Mouse (Mus musculus): Measurements from ENCODE around the gene Crot.
"Not testable (repeated sequence)": the region's sequence is repeated elsewhere in the genome, so short reads cannot be mapped to it uniquely, and the experiment has no call there.

Gene Crot

DNA sequence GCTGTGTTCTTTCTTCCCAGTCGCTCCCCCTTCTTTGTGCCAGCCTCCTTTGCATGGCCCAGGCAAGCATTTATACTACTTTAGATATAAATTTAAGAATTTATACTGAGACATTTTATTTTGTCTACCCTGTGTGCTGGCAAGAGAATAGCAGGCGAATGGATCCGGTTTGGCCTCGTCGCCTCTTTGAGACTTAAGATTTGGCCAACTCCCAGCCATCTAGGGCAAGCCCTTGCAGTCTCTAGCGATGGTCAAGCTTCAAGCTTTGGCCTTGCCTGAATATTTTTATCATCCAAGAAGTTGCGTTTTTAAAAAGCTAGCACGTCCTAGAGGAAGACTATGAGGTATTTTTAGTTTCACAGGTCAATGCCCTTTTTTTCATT is 380 bp upstream of the Crot start:
- no peak for DNase-seq (ENCODE audit: inconsistent age in 2 of 2, low spot score in 1 of 2)

DNA sequence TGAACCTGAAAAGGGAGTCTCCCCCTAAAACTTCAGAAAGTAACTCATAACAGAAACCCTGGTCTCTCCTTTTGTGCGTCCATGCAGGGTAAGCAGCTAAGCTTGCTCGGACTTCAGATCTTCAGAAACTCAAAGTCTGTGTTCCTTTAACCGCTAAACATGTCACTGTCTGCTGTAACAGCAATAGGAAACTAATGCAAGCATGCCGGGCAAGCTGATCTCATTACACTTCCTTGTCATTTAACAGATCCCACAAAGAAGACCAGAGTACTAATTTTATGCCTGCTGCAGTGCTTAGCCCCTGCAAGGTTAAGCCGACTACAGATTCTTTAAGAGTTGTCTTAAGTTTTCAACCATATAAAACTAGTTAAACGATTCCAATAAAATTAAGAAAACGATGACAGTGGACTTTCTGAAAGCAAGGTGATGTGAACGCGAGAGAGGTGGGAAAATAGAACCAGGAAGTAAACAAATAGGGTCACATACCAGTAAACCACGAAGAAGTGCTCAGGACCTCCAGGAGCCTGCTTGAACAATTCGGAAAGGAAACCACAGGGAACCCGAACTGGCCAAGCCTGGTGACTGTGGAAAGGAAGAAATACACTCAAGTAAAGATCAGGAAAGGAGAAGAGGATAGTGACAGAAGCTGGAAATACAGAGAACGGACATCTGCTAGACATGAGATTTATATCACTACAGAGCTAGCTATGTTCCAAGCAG is 998 bp downstream of the Crot start:
- DNase-seq (ENCODE audit: inconsistent age in 2 of 2, low spot score in 1 of 2), result peak in 1 of 2 experiments; percentile 88

DNA sequence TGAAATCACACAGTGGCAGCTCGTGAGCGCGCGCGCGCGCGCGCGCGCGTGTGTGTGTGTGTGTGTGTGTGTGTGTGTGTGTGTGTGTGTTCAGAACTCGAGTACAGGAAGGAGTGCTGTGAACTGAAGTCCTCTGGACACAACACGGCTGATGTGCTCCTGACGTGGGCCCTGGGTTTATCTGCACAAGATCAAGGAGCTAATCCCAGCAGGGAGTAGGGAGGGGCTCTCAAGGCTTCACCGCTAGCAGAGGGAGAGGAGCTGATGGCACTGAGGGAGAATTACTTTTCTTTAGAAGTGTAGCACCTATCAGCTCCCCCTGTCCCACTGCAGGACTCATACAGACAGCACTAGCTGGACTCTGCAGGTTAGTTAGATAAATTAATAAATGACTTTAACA is 5.5 kb downstream of the Crot start:
- no peak for DNase-seq (ENCODE audit: inconsistent age in 2 of 2, low spot score in 1 of 2)

DNA sequence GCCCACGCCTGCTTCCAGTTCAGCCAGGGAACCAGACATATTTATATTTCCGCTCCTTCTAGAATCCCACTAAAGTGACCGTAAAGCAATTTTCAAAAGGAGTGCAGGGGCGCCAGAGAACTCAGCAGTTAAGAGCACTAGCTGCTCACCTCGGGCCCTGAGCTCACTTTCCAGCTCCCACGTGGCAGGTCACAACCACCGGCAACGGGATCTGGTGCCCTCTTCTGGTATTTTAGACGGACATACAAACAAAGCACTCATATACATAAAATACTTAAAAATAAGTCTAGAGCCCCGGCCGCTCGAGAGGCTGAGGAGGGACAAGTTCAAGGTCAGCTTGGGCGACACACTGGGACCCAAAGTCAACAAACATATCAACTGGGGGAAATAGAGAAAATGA is 6.6 kb downstream of the Crot start:
- DNase-seq (ENCODE audit: inconsistent age in 2 of 2, low spot score in 1 of 2), result no peak

DNA sequence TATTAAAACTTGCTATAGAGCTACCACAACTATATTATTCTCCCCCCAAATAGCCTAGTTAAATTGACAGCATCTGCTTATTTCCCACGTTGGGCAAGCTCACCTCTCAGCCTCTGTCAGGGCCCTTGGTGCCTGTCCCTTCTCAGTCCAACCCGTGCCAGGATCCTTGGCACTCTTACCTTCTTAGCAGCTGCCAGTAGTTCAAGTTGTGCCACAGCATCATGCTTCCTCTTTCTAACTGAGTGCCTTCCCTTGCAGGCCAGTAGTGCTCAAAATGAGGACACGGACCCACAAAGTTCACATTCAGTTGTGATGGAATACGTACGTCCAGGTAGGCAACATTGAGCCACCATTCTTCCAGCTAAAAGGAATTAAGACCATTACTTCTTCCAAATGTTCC is 9.2 kb downstream of the Crot start:
- no peak for DNase-seq (ENCODE audit: inconsistent age in 2 of 2, low spot score in 1 of 2)

DNA sequence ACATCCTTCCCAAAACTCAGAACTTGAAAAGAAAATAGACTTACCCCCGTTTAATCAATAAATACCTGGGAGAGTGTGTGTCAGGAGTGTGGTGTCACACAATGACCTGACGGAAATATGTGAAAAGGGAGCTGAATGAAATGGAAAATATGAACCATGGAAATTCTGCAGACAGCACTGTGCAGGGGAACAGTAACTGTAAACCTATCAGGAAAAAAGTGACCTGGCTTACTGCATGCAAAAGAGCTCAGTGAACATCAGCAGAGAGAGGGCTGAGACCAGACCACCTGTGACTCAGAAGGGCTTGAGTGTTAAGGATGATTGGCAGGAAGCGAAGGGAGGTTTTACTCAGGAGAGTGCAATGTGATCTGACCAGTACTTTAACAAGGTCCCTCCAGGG is 11.7 kb downstream of the Crot start:
- no peak for DNase-seq (ENCODE audit: inconsistent age in 2 of 2, low spot score in 1 of 2)

DNA sequence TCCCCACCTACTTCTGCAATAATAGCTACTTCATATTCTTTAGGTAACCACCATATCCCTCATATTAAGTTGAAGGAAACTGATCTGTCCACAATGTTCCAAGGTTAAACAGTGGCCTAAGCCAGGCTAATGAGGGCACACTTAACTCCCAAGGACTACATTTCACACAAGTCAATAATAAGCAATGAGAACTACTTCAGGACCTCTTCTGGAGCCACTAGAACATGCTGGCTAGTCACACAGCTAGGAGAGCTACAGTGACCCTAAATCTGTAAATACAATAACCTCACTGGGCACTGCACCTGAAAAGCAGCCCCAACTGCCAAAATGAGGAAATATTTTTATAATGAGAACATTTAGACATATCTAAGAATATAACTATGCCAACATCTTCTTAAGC is 22.4 kb downstream of the Crot start:
- DNase-seq (ENCODE audit: inconsistent age in 2 of 2, low spot score in 1 of 2), result no peak

DNA sequence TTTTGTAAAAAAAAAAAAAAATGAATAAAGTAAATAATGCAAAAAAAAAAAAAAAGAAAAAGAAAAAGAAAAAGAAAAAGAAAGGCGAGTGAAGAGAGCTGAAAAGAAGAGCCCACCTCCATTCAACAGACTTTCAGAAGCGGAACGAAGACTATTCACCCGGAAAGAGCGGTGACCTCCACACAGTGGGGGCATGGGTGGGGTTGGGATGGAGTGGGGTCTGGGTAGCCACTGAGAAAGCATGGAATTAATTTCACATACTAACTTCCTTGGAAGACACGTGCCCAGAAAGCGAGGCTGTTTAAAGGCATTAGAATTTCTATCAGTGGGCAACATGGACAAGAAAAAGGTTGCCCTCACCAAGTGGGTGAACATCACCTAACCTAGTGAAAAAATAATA is 24.8 kb downstream of the Crot start:
- no peak for DNase-seq (ENCODE audit: inconsistent age in 2 of 2, low spot score in 1 of 2)

DNA sequence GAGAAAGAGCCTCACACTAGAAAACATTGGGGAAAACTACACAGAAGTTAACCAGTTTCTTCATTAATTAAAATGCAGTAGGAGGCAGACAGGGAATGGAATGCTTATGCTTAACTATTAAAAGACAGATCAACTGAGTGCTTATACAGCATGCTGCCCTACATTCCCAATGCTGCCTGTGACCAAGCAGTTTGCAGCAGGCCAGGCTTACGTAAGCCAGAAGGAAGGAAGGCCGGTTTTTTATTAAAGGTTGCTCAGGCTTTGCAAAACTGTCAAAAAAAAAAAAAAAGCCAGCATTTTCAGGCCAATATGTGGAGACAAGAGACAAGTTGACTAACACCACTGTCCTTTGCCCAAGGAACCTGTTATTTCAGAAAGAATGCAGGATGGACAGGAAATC is 26.4 kb downstream of the Crot start:
- DNase-seq (ENCODE audit: inconsistent age in 2 of 2, low spot score in 1 of 2), result no peak

DNA sequence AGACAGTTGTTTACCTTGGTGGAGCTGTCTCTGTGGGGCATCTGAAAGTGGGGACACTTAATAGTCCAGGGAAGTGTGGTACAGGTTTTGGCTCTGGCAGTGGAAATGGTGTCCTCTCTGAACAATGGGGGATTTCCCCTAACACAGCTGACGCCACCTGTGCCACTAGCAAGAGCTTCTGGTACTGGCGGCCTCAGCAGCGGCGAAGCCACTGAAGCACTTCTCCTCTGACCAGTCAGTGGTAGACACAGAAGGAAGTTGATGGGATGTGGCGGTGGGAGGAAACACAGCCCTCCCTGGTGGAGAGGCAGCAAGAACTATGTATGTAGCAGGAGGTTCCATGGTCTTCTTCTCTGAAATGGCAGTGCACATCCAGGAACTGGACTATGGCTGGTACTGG is 32.6 kb downstream of the Crot start:
- no peak for DNase-seq (ENCODE audit: inconsistent age in 2 of 2, low spot score in 1 of 2)

DNA sequence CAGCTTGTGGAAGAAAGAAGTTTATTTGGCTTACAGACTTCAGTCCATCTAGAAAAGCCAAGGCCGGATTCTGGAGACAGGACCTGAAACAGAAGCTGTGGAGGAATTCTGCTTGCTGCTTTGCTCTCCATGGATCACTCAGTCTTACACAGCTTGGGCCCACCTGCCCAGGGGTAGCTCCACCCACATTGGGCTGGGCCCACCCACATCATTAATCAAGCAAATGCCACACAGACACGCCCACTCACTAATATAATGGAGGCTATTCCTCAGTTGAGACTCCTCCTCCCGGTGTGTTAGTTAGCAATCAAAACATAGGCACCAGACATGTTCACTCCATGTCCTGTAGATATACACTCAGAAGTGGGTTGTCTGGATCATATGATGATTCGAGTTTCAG is 36.6 kb downstream of the Crot start:
- DNase-seq (ENCODE audit: inconsistent age in 2 of 2, low spot score in 1 of 2), result no peak

DNA sequence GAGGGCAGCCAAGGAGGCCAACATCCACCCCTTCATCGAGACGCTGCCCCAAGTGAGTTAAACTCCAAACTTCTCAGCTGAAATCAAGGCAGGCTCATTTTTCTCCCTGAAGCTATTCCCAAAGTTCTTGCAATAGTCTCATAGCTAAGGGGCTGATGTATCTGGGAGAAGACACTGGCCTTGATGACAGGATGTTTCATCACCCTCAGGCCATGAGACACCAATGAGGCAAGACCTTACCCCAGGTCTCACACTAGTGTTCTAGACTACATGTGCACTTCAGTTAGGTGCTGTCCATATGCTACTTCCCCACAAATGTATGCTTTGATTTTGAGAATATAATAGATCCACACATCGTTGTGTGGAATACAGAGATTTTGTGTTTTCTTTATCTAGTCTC is 41.6 kb downstream of the Crot start:
- DNase-seq (ENCODE audit: inconsistent age in 2 of 2, low spot score in 1 of 2), result peak in 1 of 2 experiments; percentile 44

DNA sequence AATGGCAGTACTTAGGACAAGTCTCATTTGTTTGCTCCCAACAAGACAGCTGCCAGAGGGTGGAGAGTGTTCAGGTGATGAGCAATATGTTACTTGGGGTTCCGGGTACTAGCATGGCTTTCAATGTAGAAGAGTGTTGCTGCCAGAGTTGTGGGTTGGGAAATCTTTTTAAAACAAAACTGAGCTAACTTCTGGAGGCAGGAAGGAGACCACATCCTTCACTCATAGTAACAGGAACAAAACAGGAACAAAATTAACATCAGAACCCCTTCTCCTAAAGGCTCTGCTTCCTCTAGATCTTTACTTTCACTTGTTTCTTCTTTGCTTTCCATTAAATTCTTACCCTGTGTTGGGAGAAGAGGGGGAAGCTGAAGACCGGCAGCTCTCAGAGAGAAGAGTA is 43.5 kb downstream of the Crot start:
- no peak for DNase-seq (ENCODE audit: inconsistent age in 2 of 2, low spot score in 1 of 2)

DNA sequence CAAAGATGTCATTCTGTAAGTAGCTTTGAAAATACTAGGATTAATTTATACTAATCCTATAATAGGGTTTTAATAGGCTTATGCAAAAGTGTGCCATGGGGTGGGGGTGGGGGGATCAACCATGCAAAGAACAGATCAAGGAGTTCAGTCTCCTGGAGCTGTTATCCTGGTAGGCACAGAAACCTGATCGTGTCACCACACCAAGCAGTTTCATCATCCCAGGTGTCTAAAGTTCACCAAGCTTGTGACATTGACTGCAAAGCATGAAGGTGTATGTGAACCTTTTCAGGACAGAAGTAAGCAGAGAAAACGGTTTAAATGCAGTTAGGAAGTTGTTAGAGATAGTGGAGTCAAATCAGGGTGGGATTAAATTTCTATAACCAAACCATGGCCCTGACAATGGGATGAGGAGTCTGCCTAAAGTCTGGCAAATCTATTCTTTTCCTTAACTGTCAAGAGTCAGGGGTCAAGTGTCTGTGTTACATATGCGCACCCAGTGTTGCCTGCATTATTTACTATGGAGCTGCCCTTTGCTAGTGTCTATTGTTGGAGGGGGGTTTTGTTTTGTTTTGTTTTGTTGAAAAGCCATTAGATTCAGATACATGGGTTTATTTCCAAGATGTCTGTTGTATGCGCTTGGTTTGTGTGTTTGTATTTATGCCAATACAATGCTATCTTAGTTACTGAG is 49.6 kb downstream of the Crot start:
- DNase-seq (ENCODE audit: inconsistent age in 2 of 2, low spot score in 1 of 2), result no peak

DNA sequence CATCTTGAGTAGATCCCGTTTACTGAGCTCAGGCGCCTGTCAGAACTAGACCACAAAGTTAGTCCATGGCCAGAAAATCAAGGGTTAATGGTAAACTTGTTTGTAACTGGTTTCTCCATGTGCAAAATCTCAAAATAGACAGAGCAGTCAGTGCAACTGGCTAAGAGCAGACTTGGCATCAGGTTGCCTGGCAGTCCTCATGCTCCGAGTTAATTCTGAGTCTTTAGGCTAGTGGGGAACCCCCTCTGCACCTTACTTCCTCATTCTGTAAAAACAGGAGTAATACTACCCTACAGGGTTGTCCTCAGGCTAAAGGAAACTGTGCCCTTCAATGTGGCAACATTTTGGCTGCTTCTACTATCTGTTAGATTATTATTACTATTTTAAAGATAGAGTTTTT is 53.3 kb downstream of the Crot start:
- no peak for DNase-seq (ENCODE audit: inconsistent age in 2 of 2, low spot score in 1 of 2)

DNA sequence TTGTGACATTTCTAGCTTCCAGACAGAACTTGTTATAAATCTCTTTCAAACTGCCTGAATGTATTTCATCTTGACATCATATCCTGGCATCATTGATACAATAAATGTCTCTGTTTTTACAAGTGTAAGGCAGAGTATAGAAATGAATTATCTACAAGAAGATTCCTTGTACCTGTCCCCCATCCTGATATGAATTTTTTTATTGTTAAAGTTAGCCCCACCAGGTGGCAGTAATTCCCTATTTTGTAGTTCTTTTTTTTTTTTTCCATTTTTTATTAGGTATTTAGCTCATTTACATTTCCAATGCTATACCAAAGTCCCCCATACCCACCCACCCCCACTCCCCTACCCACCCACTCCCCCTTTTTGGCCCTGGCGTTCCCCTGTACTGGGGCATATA is 55.9 kb downstream of the Crot start:
- DNase-seq (ENCODE audit: inconsistent age in 2 of 2, low spot score in 1 of 2), result not testable (repeated sequence)

DNA sequence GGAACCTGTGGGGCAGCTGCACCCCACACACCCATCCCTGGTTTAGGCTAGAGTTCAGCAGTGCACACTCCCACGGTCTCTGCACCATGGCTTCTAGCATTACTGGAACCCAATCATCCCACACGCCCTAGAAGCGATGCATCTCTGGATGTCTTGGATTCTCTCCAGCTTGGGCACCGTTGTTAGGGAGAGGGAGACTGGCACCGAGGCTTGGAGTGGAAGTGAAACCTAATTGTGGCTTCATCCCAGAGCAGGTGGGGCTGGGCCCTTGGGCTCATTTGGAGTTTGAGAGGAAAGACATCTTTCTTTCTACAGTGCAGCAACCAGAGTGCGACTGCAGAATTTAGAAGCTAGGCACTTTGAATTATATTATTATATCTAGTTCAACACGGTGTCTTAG is 59.2 kb downstream of the Crot start:
- no peak for DNase-seq (ENCODE audit: inconsistent age in 2 of 2, low spot score in 1 of 2)

DNA sequence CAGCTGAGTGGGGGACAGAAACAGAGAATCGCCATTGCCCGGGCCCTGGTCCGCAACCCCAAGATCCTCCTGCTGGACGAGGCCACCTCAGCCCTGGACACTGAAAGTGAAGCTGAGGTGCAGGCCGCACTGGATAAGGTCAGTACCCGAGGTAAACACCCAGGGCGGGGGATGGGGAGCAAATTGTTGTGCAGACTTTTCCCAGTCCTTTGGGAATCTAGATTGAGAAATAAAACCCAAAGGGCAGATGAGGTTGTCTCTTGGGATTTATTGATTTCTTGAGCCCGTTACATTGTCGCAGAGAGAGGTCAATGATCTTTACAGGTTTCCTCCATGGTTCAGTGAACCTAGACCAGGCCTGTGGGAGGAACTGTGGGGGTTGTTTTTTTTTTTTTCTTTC is 68.7 kb downstream of the Crot start:
- DNase-seq (ENCODE audit: inconsistent age in 2 of 2, low spot score in 1 of 2), result no peak

DNA sequence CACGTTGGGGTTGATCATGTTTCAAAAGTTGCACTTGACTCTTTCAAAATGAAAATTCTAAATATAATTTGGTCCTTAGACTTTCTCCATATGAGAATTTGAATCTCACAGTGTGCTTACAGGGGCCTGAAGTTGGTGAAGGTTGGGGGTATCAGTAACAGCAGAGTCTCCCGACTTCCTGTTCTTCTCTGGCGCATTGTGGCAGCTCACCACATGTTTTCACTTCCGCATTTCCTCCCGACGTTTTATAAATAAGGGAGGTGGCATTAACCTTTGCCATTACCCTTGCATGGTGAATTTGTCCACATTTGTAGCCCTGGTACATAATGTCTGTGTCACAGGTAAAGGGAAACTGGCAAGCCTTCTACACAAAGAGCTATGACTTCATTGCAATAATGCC is 80.1 kb downstream of the Crot start:
- no peak for DNase-seq (ENCODE audit: inconsistent age in 2 of 2, low spot score in 1 of 2)

DNA sequence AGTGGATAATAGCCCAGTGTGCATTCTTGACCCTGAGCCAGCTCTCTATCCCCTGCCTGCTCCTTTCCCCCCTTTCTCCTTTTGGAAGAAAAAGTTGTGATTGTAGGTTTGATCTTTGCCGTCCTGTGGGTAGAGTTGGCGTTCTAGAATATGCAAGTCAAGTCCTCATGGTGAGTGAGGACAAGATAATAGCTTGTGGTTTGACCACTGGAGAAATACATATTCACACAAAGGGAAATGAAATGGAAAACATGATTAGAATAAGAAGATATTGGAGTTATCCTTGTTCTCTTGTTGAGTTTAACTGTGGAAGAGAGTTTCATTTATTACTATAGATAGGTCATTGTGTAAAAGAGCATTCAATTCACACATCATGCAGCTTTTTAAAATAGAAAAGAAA is 80.7 kb downstream of the Crot start:
- no peak for DNase-seq (ENCODE audit: inconsistent age in 2 of 2, low spot score in 1 of 2)
